Mouse (Mus musculus): ENCODE data around the gene D10Wsu102e.

DNA sequence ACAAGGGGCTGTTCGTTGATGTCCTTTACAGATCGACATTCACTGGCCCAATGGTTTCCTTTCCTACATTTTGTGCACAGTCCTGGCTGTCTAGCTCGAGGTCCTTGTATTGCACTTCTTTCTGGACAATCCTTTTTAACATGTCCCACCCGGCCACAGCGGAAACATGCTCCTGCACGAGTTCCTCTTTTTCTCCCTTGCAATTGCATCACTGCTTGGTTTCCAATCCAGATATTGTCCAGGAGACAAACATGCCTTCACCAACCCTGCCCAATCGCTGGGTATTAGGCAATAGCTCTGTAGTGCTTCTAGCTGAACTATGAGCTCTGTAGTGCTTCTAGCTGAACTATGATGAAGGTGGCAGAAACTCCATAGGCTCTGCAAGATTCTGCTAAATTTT, 88.6 kb downstream of the D10Wsu102e start:
- no peak for TF ChIP-seq POLR2A (IDR thresholded peaks at IDR 0.05; ENCODE audit: insufficient read depth, low read depth, low read length)
- TF ChIP-seq CTCF (IDR thresholded peaks at IDR 0.05), result no peak
